Mouse (Mus musculus): Measurements from ENCODE around the gene Pdxdc1.
"Not testable (repeated sequence)": the region's sequence is repeated elsewhere in the genome, so short reads cannot be mapped to it uniquely, and the experiment has no call there.

Gene Pdxdc1

GRCm38 (mm10) chr16:13902888-13903483 is at the start of gene Pdxdc1, which contains the start of gene Mpv17l:
TSS of gene Pdxdc1 (minus strand) at chr16:13903131.
TSS of gene Mpv17l (plus strand) at chr16:13903161.
- peak; percentile 97 for DNase-seq

- DNase-seq, result no peak
Observed at GRCm38 (mm10) chr16:13951245-13951644, 48.3 kb upstream of the Pdxdc1 start.

DNA sequence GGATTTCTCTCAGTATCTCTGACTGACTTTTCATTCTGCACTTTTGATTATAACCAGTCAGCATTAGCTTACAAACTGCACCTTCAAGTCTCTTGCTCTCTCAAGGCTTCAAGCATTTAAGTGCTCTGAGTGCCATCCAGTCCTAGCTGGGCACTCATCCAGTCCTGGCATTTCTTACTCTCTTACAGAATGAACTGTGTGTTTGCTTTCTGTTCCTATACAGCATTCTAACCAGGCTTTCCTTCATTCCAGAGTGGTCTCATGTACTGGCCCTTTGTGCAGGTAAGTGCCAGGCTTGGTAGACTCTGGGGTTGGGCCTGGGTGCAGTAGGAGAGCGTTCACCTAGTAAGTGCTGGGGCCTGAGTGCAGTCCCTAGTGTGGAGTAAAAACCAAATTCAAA is 43.4 kb upstream of the Pdxdc1 start:
- no peak for DNase-seq

DNA sequence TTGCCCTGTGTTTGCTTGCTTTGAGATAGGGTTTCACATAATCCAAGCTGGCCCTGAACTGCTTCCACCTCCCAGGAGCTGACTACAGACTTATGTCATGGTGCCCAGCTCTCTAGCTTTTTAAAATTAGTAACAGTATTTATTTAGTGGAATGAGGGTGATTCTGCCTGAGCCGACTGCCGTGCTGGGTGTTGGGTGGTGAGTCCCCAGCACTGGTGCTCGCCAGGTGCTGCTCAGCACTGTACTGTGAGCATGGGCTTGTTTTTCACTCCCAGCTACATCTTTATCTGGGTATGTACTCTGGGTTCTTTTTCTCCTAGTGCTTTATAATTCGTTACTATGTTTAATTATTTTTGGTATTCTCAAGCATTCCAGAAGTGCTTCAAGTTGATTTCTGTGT is 42.2 kb upstream of the Pdxdc1 start:
- no peak for DNase-seq

GRCm38 (mm10) chr16:13944752-13945151 is 41.8 kb upstream of the Pdxdc1 start:
- DNase-seq, result no peak

- DNase-seq, result no peak
Observed at GRCm38 (mm10) chr16:13944178-13944577, 41.2 kb upstream of the Pdxdc1 start.

DNA sequence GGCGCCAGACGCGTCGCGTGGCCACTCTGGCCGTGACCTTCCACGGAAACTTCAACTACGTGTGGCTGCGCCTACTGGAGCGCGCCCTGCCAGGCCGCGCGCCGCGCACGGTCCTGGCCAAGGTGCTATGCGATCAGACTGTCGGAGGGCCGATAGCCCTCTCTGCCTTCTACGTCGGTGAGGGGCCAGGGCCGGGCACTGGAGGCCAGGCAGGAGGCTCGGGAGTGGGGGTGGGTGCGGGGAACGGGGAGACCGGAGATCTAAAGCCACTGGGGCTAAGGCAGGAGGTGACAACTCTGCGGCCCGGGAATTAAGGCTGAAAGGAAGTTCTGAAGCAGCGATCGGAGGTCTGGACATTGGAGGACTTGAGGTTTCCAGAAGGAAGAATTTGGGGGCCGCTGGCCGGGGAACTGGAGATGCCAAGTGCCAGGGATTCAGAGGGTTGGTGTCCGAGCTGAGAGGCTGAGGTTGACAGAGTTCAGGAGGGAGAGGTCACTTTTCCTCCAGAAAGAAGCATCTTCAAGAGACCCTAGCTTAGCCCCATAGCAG is 38.0 kb upstream of the Pdxdc1 start:
- no peak for DNase-seq

- peak; percentile 93 for DNase-seq
Observed at GRCm38 (mm10) chr16:13940139-13940846, 37.4 kb upstream of the Pdxdc1 start.

DNA sequence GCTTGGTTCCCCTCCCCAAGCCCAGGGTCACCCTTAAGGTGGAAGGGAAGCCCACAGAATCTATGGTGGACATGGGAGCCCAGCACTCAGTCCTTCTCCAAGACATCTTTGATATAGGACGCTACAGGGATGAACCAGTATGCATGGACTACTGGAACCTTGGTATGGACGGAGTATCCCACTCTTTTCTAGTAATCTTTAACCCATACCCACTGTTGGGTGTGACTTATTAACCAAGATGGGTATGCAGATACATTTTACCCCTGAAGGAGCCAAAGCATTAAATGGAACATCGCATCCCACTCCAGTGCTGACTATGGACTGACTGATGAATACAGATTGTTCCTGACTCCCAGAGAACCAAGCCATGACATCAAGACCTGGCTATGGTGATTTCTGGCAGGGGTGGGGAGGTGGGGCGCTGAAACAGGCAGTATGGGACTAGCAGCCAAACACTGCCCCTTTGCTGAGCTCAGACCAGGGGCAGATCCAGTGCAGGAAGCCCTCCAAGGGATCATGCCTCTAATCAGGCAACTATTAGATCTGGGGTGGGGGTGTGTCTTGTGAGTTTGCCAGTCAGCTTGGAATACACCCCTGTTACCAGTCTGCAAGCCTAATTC is 24.6 kb upstream of the Pdxdc1 start:
- no peak for DNase-seq

- DNase-seq, result not testable (repeated sequence)
Observed at GRCm38 (mm10) chr16:13922966-13923365, 20.0 kb upstream of the Pdxdc1 start.

GRCm38 (mm10) chr16:13922499-13922898 is 19.6 kb upstream of the Pdxdc1 start:
- not testable (repeated sequence) for DNase-seq

DNA sequence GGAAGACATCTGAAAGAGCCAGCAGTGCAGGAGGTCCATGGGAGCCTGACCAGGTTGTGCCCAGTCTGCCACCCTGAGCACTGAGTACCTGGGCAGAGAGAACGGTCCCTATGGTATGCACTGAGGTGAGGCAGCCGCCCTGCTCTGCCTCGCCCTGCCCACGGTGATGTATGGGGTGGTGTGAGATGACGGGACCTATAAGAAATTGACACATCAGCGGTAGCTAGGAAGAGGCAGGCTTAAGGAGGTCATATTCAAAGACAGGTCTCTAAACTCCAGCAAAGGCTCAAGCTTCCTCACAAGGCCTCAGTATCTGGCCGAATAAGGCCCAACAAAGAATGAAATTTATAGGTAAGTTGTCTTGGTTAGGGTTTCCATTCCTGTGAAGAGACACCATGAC is 18.9 kb upstream of the Pdxdc1 start:
- DNase-seq, result no peak

GRCm38 (mm10) chr16:13921063-13921462 is 18.1 kb upstream of the Pdxdc1 start:
- DNase-seq, result no peak

- no peak for DNase-seq
Observed at GRCm38 (mm10) chr16:13920093-13920492, 17.2 kb upstream of the Pdxdc1 start.

DNA sequence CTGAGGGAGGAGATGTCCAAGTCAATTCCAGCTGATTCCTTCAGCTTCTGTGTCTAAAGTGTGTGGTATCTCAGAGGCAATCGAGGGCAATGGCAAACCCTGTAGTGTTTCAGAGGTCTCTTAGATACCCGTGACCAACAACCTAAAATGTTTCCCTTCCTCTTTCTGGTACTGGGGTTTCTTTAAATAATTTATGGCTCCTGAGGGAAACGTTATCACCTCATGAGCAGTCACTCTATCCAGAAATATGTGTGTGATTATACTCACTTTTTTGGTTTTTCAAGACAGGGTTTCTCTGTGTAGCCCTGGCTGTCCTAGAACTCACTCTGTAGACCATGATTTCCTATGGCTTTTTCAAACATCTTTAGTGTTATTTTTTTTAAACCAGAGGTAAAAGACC is 4.4 kb upstream of the Pdxdc1 start:
- DNase-seq, result no peak

GRCm38 (mm10) chr16:13903488-13903887 is 557 bp upstream of the Pdxdc1 start:
- DNase-seq, result no peak

- DNase-seq, result no peak
Observed at GRCm38 (mm10) chr16:13902397-13902831, 517 bp downstream of the Pdxdc1 start.

DNA sequence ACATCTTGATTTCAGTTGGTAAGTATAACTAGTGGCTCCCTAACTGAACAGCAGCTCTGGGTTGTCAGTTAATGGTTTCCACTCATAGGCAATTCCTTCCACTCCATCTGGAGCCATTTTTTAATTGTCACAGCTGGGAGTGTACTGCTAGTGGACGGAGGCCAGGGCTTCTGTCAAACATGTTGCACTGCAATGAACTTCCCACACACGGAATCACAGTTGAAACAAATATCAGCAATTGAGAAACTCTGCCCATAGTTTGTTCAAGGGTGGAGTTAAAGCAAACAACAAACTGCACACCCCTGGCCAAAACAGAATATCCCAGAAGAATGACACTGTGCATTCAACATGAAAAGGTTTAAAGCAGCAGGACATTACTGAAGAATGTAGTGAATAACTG is 4.0 kb downstream of the Pdxdc1 start:
- no peak for DNase-seq

DNA sequence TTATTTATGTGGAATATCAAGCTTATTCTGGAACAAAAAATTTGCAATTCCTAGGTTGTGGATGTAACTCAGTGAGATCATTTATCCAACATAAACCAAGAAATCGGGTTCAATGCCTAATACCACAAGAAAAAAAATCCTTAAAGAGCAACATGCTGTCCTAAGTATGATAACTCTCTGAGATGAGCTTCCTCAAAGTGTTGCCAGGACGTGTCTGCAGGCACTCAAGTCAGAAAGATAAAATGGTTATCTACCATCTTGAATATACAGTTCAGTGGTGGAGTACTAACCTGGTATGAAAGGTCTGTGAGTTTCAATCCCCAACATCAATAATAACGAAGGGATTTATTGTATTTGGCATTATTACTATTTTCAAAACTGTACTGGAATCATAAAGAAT is 6.6 kb downstream of the Pdxdc1 start:
- no peak for DNase-seq

GRCm38 (mm10) chr16:13895740-13896139 is 7.2 kb downstream of the Pdxdc1 start:
- DNase-seq, result no peak

- DNase-seq, result no peak
Observed at GRCm38 (mm10) chr16:13894097-13894496, 8.8 kb downstream of the Pdxdc1 start.

DNA sequence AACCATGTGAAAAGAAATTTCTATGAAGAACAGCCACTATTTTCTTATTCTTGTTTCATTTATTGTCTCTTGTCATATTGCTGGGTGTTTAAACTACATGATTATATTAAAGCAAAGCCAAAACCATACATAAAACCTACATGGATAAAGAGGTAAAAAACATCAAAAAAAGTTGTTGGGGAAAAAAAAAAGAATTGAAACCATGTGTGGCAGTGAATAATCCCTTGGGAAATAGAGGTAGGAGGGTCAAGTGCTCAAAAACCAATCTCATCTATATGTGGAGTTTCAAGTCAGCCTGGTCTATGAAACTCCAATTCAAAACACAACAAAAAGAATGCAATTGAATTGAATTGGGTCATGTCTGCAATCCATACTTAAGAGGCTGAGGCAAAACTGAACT is 10.1 kb downstream of the Pdxdc1 start:
- DNase-seq, result no peak

- no peak for DNase-seq
Observed at GRCm38 (mm10) chr16:13890449-13890848, 12.5 kb downstream of the Pdxdc1 start.
